In genomic region chr7:129663781-129664505, GRCm38 (mm10) we compare ENCODE assay signal across 10 mouse cellular contexts.
DNase-seq lines count a peak whose midpoint lies in the region; ATAC-seq and TF ChIP-seq lines count a peak whose summit lies in the region.
"Had no signal": no experiment of that assay in that cellular context is flagged by ENCODE, and none has a peak within 500 bp of the region (broad histone marks: within the 10 kb centered on the region; RNA-seq: fewer than 3 reads in every experiment).

No protein-coding gene starts in this region.

- no peak overlapping the region for H3K4me2 ChIP-seq in forebrain, embryonic 14.5 days (ENCODE audit: low read length)
- no peak overlapping the region for H3K4me2 ChIP-seq in liver, embryonic 12.5 days
- H3K4me2 ChIP-seq in stomach, embryonic 14.5 days (replicated peaks; ENCODE audit: low read depth, low read length): no peak overlapping the region
- H3K4me2 ChIP-seq: heart, embryonic 15.5 days had no signal

- H3K27me3 ChIP-seq in liver, adult 2 months (ENCODE audit: control insufficient read depth, insufficient read depth, low read length): no peaks in the 10 kb centered on the region
- no peaks in the 10 kb centered on the region for H3K27me3 ChIP-seq in forebrain, embryonic 14.5 days (replicated peaks; ENCODE audit: control insufficient read depth, insufficient read depth, low read length)
- no peaks in the 10 kb centered on the region for H3K27me3 ChIP-seq in liver, embryonic 12.5 days (replicated peaks)
- no peaks in the 10 kb centered on the region for H3K27me3 ChIP-seq in stomach, embryonic 14.5 days (ENCODE audit: control insufficient read depth, insufficient read depth, low read length)
- H3K27me3 ChIP-seq: heart, embryonic 15.5 days had no signal

- ATAC-seq in forebrain, embryonic 14.5 days: peak; percentile 55
- ATAC-seq in liver, embryonic 12.5 days: peak; percentile 46
- 0 out of 2 replicates have a peak, but pooled peaks have one; percentile 49 for ATAC-seq in stomach, embryonic 14.5 days (ENCODE audit: insufficient number of reproducible peaks, insufficient read depth, low FRiP score, low read depth)

- no peak overlapping the region for H3K4me3 ChIP-seq in liver, adult 2 months (ENCODE audit: insufficient read depth, low read depth, low read length)
- no peak overlapping the region for H3K4me3 ChIP-seq in forebrain, embryonic 14.5 days (ENCODE audit: low read depth, low read length)
- no peak overlapping the region for H3K4me3 ChIP-seq in liver, embryonic 12.5 days
- no peak overlapping the region for H3K4me3 ChIP-seq in stomach, embryonic 14.5 days (ENCODE audit: low read depth, low read length)
- H3K4me3 ChIP-seq: heart, embryonic 15.5 days had no signal

- TF ChIP-seq CTCF in liver, adult 2 months (IDR thresholded peaks at IDR 0.05; ENCODE audit: low read depth, low read length): no peak

- H3K9me3 ChIP-seq in forebrain, embryonic 14.5 days (replicated peaks; ENCODE audit: control insufficient read depth, low read length): no peaks in the 10 kb centered on the region
- H3K9me3 ChIP-seq in liver, embryonic 12.5 days (replicated peaks): no peaks in the 10 kb centered on the region
- H3K9me3 ChIP-seq in stomach, embryonic 14.5 days (ENCODE audit: control insufficient read depth, low read depth, low read length): no peaks in the 10 kb centered on the region
- H3K9me3 ChIP-seq: heart, embryonic 15.5 days had no signal

- H3K4me1 ChIP-seq in liver, adult 2 months (ENCODE audit: control insufficient read depth, insufficient read depth, low read length): peaks cover 5% of the 10 kb centered on the region; the same call in 1 of the 2 replicates
- H3K4me1 ChIP-seq in forebrain, embryonic 14.5 days (ENCODE audit: control insufficient read depth, insufficient read depth, low read length): peaks cover 13% of the 10 kb centered on the region
- H3K4me1 ChIP-seq in liver, embryonic 12.5 days: peaks cover 5% of the 10 kb centered on the region; the same call in 1 of the 2 replicates
- peaks cover 17% of the 10 kb centered on the region for H3K4me1 ChIP-seq in stomach, embryonic 14.5 days (ENCODE audit: control insufficient read depth, insufficient read depth, low read length)

- TF ChIP-seq POLR2A in liver, adult 2 months (IDR thresholded peaks at IDR 0.05; ENCODE audit: extremely low read depth, insufficient read depth, low read length): no peak

- no peaks in the 10 kb centered on the region for H3K79me2 ChIP-seq in liver, adult 2 months (ENCODE audit: control insufficient read depth, insufficient read depth, low read length)

- 26% methylated on average over 12 of the region's 12 CpGs for WGBS in liver, adult 2 months
- 22% methylated on average over 12 of the region's 12 CpGs for WGBS in forebrain, embryonic 14.5 days
- WGBS in liver, embryonic 12.5 days (ENCODE audit: insufficient replicate concordance): 29% methylated on average over 11 of the region's 12 CpGs
- 24% methylated on average over 12 of the region's 12 CpGs for WGBS in stomach, embryonic 14.5 days

- peak; percentile 41 for DNase-seq in liver, adult 2 months (ENCODE audit: extremely low read depth, low read depth, low spot score)
- DNase-seq in liver: no peak
- peak; percentile 70 for DNase-seq in forebrain, embryonic 14.5 days (ENCODE audit: low spot score)
- DNase-seq in left cerebral cortex, adult 11 months (ENCODE audit: low spot score): no peak
- no peak for DNase-seq in gastrocnemius, postnatal 14 days
- DNase-seq in heart, adult 18-20 months: no peak

- intact Hi-C loops in gastrocnemius, postnatal 14 days (cut with DNase I; ENCODE audit: low total_unique reads): no loop called here

- no peak overlapping the region for H3K27ac ChIP-seq in liver, adult 2 months (replicated peaks; ENCODE audit: insufficient read depth, low read depth, low read length)
- H3K27ac ChIP-seq in forebrain, embryonic 14.5 days (ENCODE audit: low read depth, low read length): no peak overlapping the region
- peak overlapping the region; percentile 51; the same call in 1 of the 2 replicates for H3K27ac ChIP-seq in liver, embryonic 12.5 days
- H3K27ac ChIP-seq in stomach, embryonic 14.5 days (ENCODE audit: low read length): peak overlapping the region; percentile 77; the same call in 1 of the 2 replicates
- H3K27ac ChIP-seq: heart, embryonic 15.5 days; macrophage had no signal

- H3K36me3 ChIP-seq in liver, adult 2 months (ENCODE audit: control insufficient read depth, insufficient read depth, low read length): no peaks in the 10 kb centered on the region
- H3K36me3 ChIP-seq in forebrain, embryonic 14.5 days (ENCODE audit: control insufficient read depth, insufficient read depth, low read length): no peaks in the 10 kb centered on the region
- no peaks in the 10 kb centered on the region for H3K36me3 ChIP-seq in liver, embryonic 12.5 days
- H3K36me3 ChIP-seq in stomach, embryonic 14.5 days (ENCODE audit: control insufficient read depth, insufficient read depth, low read length): no peaks in the 10 kb centered on the region
- H3K36me3 ChIP-seq: heart, embryonic 15.5 days had no signal

- H3K9ac ChIP-seq in liver, adult 2 months (ENCODE audit: low read depth, low read length): no peak overlapping the region
- H3K9ac ChIP-seq in forebrain, embryonic 14.5 days (ENCODE audit: low read length): peak overlapping the region; percentile 29; the same call in 1 of the 2 replicates
- no peak overlapping the region for H3K9ac ChIP-seq in liver, embryonic 12.5 days
- no peak overlapping the region for H3K9ac ChIP-seq in stomach, embryonic 14.5 days (replicated peaks; ENCODE audit: low read depth, low read length)
- H3K9ac ChIP-seq: heart, embryonic 15.5 days had no signal

Comparison
In these comparisons a context has a peak if more than half of its experiments do, and no peak if none do; other contexts are left out.
1. DNase-seq: peak in liver, adult 2 months (single experiment) and forebrain, embryonic 14.5 days (single experiment); none in liver (single experiment), left cerebral cortex, adult 11 months (single experiment), gastrocnemius, postnatal 14 days (single experiment) and heart, adult 18-20 months (0 of 2).
2. H3K27ac ChIP-seq: peak in liver, embryonic 12.5 days (single experiment) and stomach, embryonic 14.5 days (single experiment); none in liver, adult 2 months (single experiment) and forebrain, embryonic 14.5 days (single experiment).
3. Peak in every context shown above with its lines, with median percentiles within 50 percentile points of each other: ATAC-seq.